Mouse (Mus musculus): Measurements from ENCODE around the gene Galnt10. TPM values are rescaled to one million over a fixed set of nuclear protein-coding genes. Genes with fewer than 3 reads are reported as not detected.

Gene Galnt10
- polyA plus RNA-seq, 1 experiment from 2014 or later: 13.3 TPM

GRCm38 (mm10) chr11:57833296-57833977 lies 188.2 kb downstream of the Galnt10 start:
- no peak overlapping the region for H3K9ac ChIP-seq (replicated peaks; ENCODE audit: low read depth, low read length)
- H3K4me3 ChIP-seq (replicated peaks; ENCODE audit: low read length): no peak overlapping the region
- H3K9me3 ChIP-seq (ENCODE audit: control insufficient read depth, low read length): no peaks in the 10 kb centered on the region
- 1% methylated on average over 30 of the region's 30 CpGs for WGBS
- H3K27me3 ChIP-seq (replicated peaks; ENCODE audit: control insufficient read depth, insufficient read depth, low read length): peaks cover 77% of the 10 kb centered on the region
- no peaks in the 10 kb centered on the region for H3K36me3 ChIP-seq (ENCODE audit: control insufficient read depth, insufficient read depth)
- no peak overlapping the region for H3K27ac ChIP-seq (ENCODE audit: low read length)
- ATAC-seq: no peak
- H3K4me2 ChIP-seq (ENCODE audit: low read length): no peak overlapping the region
- H3K4me1 ChIP-seq (replicated peaks; ENCODE audit: control insufficient read depth, insufficient read depth, low read length): peaks cover 12% of the 10 kb centered on the region; the same call in 1 of the 2 replicates

DNA sequence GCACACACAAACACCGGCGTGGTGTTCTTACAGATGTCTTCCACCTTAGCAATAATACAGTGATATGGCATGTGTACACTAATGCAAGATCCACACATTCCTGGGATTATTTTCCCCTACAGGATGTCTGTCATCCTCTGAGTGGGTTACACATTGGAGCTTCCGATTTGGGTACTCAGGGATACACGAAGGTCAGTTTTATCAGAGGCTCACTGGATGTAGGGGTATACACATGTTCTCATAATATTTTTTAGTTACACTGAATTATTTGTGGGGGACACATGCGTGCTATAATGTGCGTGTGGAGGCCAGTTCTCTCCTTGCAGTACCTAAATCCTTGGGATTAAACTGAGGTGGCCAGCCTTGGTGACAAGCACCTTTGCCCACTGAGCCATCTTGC lies 188.8 kb downstream of the Galnt10 start:
- Histone ChIP-seq H3K27me3 (replicated peaks; ENCODE audit: control insufficient read depth, insufficient read depth, low read length) (peaks cover 77% of the 10 kb centered on the region), H3K4me1 (replicated peaks; ENCODE audit: control insufficient read depth, insufficient read depth, low read length) (peaks cover 12% of the 10 kb centered on the region; the same call in 1 of the 2 replicates), H3K36me3 (ENCODE audit: control insufficient read depth, insufficient read depth) (no peaks in the 10 kb centered on the region), H3K4me3 (replicated peaks; ENCODE audit: low read length) (no peak overlapping the region), H3K9ac (replicated peaks; ENCODE audit: low read depth, low read length) (no peak overlapping the region), H3K4me2 (ENCODE audit: low read length) (no peak overlapping the region), H3K27ac (ENCODE audit: low read length) (no peak overlapping the region), H3K9me3 (ENCODE audit: control insufficient read depth, low read length) (no peaks in the 10 kb centered on the region)
- ATAC-seq: no peak
- WGBS: 4% methylated on average over 6 of the region's 6 CpGs

DNA sequence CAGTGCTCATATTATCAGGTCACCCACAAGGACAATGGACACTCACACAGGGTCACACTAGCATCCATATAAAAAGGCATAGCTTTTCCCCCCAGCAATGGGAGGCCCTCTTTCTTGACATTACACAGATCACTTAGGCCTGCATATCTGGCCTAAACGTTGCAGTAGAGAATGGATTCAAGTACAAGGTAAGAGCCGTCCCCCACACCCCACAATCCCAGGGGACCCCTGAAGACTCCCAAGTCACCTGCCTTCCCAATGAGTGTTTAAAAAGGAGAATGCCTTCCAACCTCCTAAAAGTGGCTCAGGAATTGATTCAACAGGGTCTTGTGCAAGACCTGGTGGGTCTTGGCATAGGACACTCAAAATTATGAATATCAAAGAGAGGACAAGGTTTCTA lies 190.1 kb downstream of the Galnt10 start:
- Histone ChIP-seq H3K9ac (replicated peaks; ENCODE audit: low read depth, low read length) (no peak overlapping the region), H3K4me1 (replicated peaks; ENCODE audit: control insufficient read depth, insufficient read depth, low read length) (peaks cover 7% of the 10 kb centered on the region; the same call in 1 of the 2 replicates), H3K4me3 (replicated peaks; ENCODE audit: low read length) (no peak overlapping the region), H3K27me3 (replicated peaks; ENCODE audit: control insufficient read depth, insufficient read depth, low read length) (peaks cover 79% of the 10 kb centered on the region), H3K27ac (ENCODE audit: low read length) (no peak overlapping the region), H3K36me3 (ENCODE audit: control insufficient read depth, insufficient read depth) (no peaks in the 10 kb centered on the region), H3K4me2 (ENCODE audit: low read length) (no peak overlapping the region), H3K9me3 (ENCODE audit: control insufficient read depth, low read length) (no peaks in the 10 kb centered on the region)
- ATAC-seq: no peak
- 4% methylated on average over 2 of the region's 2 CpGs for WGBS

DNA sequence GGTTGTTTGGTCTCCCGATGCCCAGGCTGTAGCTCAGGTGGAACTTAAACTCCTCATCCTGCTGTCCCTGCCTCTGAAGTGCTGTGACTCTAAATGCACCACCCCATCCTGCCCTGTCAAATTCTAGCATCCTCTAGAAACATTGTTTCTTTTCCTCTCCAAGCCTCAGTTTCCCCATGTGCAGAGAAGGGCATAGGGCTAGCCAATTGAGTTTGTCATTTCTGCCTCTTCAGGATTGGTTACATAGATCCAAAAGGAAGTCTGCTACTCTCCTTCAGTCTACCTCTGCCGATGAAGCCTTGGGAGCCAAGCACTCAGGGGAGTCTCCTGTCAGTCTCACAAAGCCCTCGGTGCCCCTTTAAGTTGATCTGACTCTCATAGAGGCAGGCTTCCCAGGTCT lies 190.7 kb downstream of the Galnt10 start:
- Histone ChIP-seq H3K27me3 (replicated peaks; ENCODE audit: control insufficient read depth, insufficient read depth, low read length) (peaks cover 79% of the 10 kb centered on the region), H3K36me3 (ENCODE audit: control insufficient read depth, insufficient read depth) (no peaks in the 10 kb centered on the region), H3K4me2 (ENCODE audit: low read length) (no peak overlapping the region), H3K4me1 (replicated peaks; ENCODE audit: control insufficient read depth, insufficient read depth, low read length) (peaks cover 9% of the 10 kb centered on the region; the same call in 1 of the 2 replicates), H3K27ac (ENCODE audit: low read length) (no peak overlapping the region), H3K9ac (replicated peaks; ENCODE audit: low read depth, low read length) (no peak overlapping the region), H3K4me3 (replicated peaks; ENCODE audit: low read length) (no peak overlapping the region), H3K9me3 (ENCODE audit: control insufficient read depth, low read length) (no peaks in the 10 kb centered on the region)
- no peak for ATAC-seq
- WGBS: 17% methylated on average over 3 of the region's 3 CpGs

DNA sequence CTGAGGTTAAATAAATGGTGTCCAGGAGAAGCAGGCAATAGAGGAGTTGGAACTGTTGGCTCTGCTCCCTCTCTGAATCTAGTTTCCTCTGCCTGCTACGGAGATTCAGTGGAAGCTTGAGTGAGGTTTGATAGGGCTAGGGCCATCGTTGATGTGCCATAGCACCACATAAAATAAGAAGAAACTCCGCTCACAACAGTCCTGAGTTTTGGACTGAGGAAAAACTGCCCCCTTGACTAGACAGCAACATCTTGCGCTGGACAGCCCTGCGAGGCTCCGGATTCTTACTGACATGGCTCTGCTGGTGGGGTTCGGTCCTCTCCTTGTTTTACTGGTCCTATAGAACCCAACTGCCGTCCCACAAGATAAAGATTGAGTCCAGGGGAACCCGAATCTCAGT lies 191.2 kb downstream of the Galnt10 start:
- H3K4me1 ChIP-seq (replicated peaks; ENCODE audit: control insufficient read depth, insufficient read depth, low read length): peaks cover 10% of the 10 kb centered on the region; the same call in 1 of the 2 replicates
- no peak for ATAC-seq
- WGBS: 2% methylated on average over 9 of the region's 9 CpGs
- no peak overlapping the region for H3K27ac ChIP-seq (ENCODE audit: low read length)
- no peak overlapping the region for H3K4me2 ChIP-seq (ENCODE audit: low read length)
- no peak overlapping the region for H3K9ac ChIP-seq (replicated peaks; ENCODE audit: low read depth, low read length)
- no peak overlapping the region for H3K4me3 ChIP-seq (replicated peaks; ENCODE audit: low read length)
- H3K9me3 ChIP-seq (ENCODE audit: control insufficient read depth, low read length): no peaks in the 10 kb centered on the region
- H3K27me3 ChIP-seq (replicated peaks; ENCODE audit: control insufficient read depth, insufficient read depth, low read length): peaks cover 74% of the 10 kb centered on the region
- no peaks in the 10 kb centered on the region for H3K36me3 ChIP-seq (ENCODE audit: control insufficient read depth, insufficient read depth)

Other genes starting within 250 kb of the Galnt10 start
- gene Fam114a2, start 126.8 kb upstream of the Galnt10 start, polyA plus RNA-seq (2015; fragmentation: Nextera tagmentation; extraction: Ambion mirVana): 111 TPM in 2 replicates
- gene Mfap3, start 126.8 kb upstream of the Galnt10 start, polyA plus RNA-seq (2015; fragmentation: Nextera tagmentation; extraction: Ambion mirVana): 63.8 and 72.7 TPM in 2 replicates
- gene Sap30l, start 156.2 kb downstream of the Galnt10 start, polyA plus RNA-seq (2015; fragmentation: Nextera tagmentation; extraction: Ambion mirVana): 5.8 and 7.9 TPM in 2 replicates
- not detected in 2 replicates for gene Hand1, start 187.4 kb downstream of the Galnt10 start, polyA plus RNA-seq (2015; fragmentation: Nextera tagmentation; extraction: Ambion mirVana)